Mouse (Mus musculus) thymus, adult 2 months (tissue): Measurements from ENCODE around the gene Amfr.

Source experiments
- CTCF ChIP-seq: fragments of 200-500 bp; IDR thresholded peaks from 2 replicates; pipeline ENCODE4 v1.5.1; 2012; ENCODE audit warnings: mild to moderate bottlenecking, control low read depth, low read length, moderate library complexity, borderline replicate concordance; ENCODE audit not compliant: control insufficient read depth, poor library complexity, insufficient read depth; ENCODE audit errors: extremely low read depth
- POLR2A ChIP-seq: fragments of 200-500 bp; IDR thresholded peaks from 2 replicates; pipeline ENCODE4 v1.6.1; 2012; ENCODE audit warnings: mild to moderate bottlenecking, low read length, control low read depth, moderate library complexity; ENCODE audit not compliant: control insufficient read depth, poor library complexity, insufficient read depth; ENCODE audit errors: extremely low read depth

GRCm38 (mm10) chr8:94029701-94030100 is 17.1 kb upstream of the Amfr start:
- no peak for TF ChIP-seq CTCF
- no peak for TF ChIP-seq POLR2A
